Mouse (Mus musculus) heart, embryonic 12.5 days (tissue): ENCODE results near the gene Uap1. TPM values are rescaled to one million over a fixed set of nuclear protein-coding genes. Genes with fewer than 3 reads are reported as not detected.

Experiments used
- ATAC-seq: fragments of 200-750 bp; cut with Nextera tagmentation; 2 replicates; pipeline ENCODE4 v1.8.0; 2017; ENCODE audit warnings: moderate TSS enrichment, moderate library complexity; ENCODE audit not compliant: insufficient number of reproducible peaks, low FRiP score
- H3K27ac ChIP-seq: fragments of 300-500 bp; sonication (generic); 2 replicates; pipeline ENCODE4 v1.5.1; 2016; ENCODE audit warnings: mild to moderate bottlenecking, moderate library complexity; ENCODE audit not compliant: poor library complexity, severe bottlenecking
- H3K27me3 ChIP-seq: fragments of 300-500 bp; sonication (generic); replicated peaks from 2 replicates; pipeline ENCODE4 v1.6.1; 2016; ENCODE audit warnings: mild to moderate bottlenecking, moderate library complexity
- H3K36me3 ChIP-seq: fragments of 300-500 bp; sonication (generic); 2 replicates; pipeline ENCODE4 v1.6.1; 2016; ENCODE audit warnings: mild to moderate bottlenecking, moderate library complexity
- H3K4me1 ChIP-seq: fragments of 300-500 bp; sonication (generic); replicated peaks from 2 replicates; pipeline ENCODE4 v1.6.1; 2016; ENCODE audit warnings: mild to moderate bottlenecking
- H3K4me2 ChIP-seq: fragments of 300-500 bp; sonication (generic); 2 replicates; pipeline ENCODE4 v1.6.1; 2016; ENCODE audit warnings: mild to moderate bottlenecking, moderate library complexity
- H3K4me3 ChIP-seq: fragments of 300-500 bp; sonication (generic); 2 replicates; pipeline ENCODE4 v1.5.1; 2016; ENCODE audit warnings: mild to moderate bottlenecking
- H3K9ac ChIP-seq: fragments of 300-500 bp; sonication (generic); 2 replicates; pipeline ENCODE4 v1.6.1; 2016; ENCODE audit warnings: mild to moderate bottlenecking, moderate library complexity
- H3K9me3 ChIP-seq: fragments of 300-500 bp; sonication (generic); replicated peaks from 2 replicates; pipeline ENCODE4 v1.6.1; 2016; ENCODE audit warnings: mild to moderate bottlenecking, moderate library complexity
- WGBS: fragments of 180-500 bp; shearing (Covaris S2); methylation state at CpG from one replicate; pipeline ENCODE4 v1.1.7; 2016; 5-methylcytosine and 5-hydroxymethylcytosine counted together
- polyA plus RNA-seq: library from polyadenylated mRNA; unstranded; fragments of >200 nt; fragmentation: Nextera tagmentation; extraction: Ambion mirVana; gene quantifications from 2 replicates; pipeline ENCODE4 v1.2.1, GENCODE M21; 2016

The Uap1 gene
- polyA plus RNA-seq, 1 experiment from 2014 or later = 61.6 TPM

DNA sequence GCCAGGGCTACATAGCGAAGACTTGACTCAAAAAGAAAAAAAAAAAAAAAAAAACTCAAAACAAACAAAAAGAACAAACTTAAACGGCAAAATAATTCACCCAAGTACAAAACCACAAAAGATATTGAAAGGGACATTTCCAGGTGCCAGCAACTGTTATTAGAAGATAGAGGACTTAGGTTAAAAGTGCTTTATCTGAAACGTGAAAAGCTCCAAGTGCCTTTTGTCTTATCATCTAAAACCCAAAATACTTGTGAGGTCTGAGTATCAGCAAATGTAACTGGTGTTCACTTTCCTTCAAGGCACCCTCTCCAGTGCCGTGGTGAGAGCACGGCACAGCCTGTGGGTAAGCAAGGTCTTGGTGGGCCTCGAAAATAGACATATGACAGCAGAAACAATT lies 26.2 kb downstream of the Uap1 start:
- no peak overlapping the region for H3K9ac ChIP-seq
- H3K27me3 ChIP-seq = no peaks in the 10 kb centered on the region
- H3K27ac ChIP-seq = no peak overlapping the region
- no peak overlapping the region for H3K4me3 ChIP-seq
- ATAC-seq = no peak
- WGBS = 43% methylated on average over 6 of the region's 6 CpGs
- H3K9me3 ChIP-seq = no peaks in the 10 kb centered on the region
- H3K4me2 ChIP-seq = no peak overlapping the region
- peaks cover 58% of the 10 kb centered on the region for H3K36me3 ChIP-seq
- H3K4me1 ChIP-seq = peaks cover 13% of the 10 kb centered on the region

DNA sequence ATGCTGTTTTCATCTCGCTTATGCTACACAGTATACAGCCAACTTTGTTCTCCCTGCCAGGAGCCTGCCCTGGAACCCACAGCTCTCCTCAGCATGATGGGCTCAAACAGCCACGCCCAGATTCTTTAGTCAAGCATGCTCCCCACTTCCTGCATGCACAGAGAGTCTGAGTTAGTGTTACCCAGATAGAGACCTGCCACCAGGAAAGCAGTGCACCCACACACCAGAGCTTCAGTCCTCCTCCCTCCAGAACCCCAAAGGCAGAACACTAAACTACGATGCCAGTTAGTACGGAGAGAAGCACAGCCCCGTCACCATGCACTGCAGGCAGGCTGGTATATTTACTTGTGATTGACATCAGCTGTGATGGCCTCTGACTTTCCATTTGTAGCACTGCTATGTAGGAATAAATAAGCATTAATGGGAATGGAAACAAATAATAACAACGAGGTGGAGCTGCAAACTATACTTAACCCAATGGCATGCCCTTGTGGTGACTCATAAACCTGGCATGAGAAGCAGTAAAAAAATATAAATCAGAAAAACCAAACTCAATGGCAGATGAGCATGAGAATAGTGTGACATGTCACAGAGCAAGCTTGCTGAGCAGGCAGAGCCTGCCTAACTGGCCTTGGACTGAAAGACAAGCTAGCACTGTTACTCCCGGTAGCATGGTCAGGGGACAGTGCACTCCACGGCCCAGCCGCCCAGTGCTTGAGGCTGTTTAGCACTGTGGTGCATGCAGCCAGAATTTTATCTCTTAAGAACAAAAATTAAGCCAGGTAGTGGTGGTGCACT lies 26.9 kb downstream of the Uap1 start:
- Histone ChIP-seq H3K9me3 (no peaks in the 10 kb centered on the region), H3K4me3 (no peak overlapping the region), H3K4me1 (peaks cover 13% of the 10 kb centered on the region), H3K36me3 (peaks cover 65% of the 10 kb centered on the region), H3K27me3 (no peaks in the 10 kb centered on the region), H3K4me2 (no peak overlapping the region), H3K9ac (no peak overlapping the region), H3K27ac (no peak overlapping the region)
- no peak for ATAC-seq
- 77% methylated on average over 9 of the region's 9 CpGs for WGBS

- H3K27ac ChIP-seq = no peak overlapping the region
- peaks cover 13% of the 10 kb centered on the region for H3K4me1 ChIP-seq
- ATAC-seq = no peak
- H3K4me2 ChIP-seq = no peak overlapping the region
- no peak overlapping the region for H3K4me3 ChIP-seq
- H3K9me3 ChIP-seq = no peaks in the 10 kb centered on the region
- WGBS = 83% methylated on average over 4 of the region's 4 CpGs
- no peak overlapping the region for H3K9ac ChIP-seq
- H3K36me3 ChIP-seq = peaks cover 71% of the 10 kb centered on the region
- no peaks in the 10 kb centered on the region for H3K27me3 ChIP-seq
These were observed 29.2 kb downstream of the Uap1 start for GRCm38 (mm10) chr1:170145606-170146005.

DNA sequence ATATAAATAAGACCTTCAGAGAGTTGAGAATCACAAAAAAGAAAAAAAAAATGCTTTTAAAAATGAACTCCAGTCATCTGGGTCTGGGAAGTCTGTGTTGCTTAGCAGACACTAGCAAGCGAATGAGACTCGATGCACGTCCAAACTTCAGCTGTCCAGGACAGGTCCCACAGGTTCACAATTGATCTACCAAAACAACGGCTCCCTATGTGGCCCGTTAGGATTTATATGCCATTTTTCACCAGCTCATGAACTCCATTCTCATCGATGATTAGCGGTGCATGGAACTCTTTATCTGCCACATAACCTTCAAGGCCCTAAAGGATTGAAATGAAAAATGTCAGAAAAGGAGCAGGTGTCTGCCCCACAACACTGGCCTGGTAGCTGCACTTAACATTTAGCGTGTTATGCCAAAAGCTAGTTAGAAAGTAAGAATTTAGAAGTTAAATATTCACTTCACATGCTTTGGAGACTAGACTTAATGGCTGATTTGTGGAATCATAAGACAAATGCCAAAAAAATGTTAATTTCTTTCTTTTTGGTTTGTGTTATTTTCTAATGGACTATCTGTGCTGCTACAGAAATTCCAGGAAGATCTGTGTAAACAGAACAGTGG lies 32.4 kb downstream of the Uap1 start:
- ATAC-seq = no peak
- no peaks in the 10 kb centered on the region for H3K4me1 ChIP-seq
- no peak overlapping the region for H3K4me3 ChIP-seq
- no peak overlapping the region for H3K9ac ChIP-seq
- 93% methylated on average over 8 of the region's 8 CpGs for WGBS
- H3K27me3 ChIP-seq = no peaks in the 10 kb centered on the region
- H3K27ac ChIP-seq = no peak overlapping the region
- peaks cover 49% of the 10 kb centered on the region for H3K36me3 ChIP-seq
- H3K9me3 ChIP-seq = no peaks in the 10 kb centered on the region
- no peak overlapping the region for H3K4me2 ChIP-seq

- H3K9me3 ChIP-seq = no peaks in the 10 kb centered on the region
- H3K9ac ChIP-seq = no peak overlapping the region
- no peaks in the 10 kb centered on the region for H3K4me1 ChIP-seq
- no peak overlapping the region for H3K4me3 ChIP-seq
- H3K36me3 ChIP-seq = peaks cover 49% of the 10 kb centered on the region
- H3K27ac ChIP-seq = no peak overlapping the region
- H3K4me2 ChIP-seq = no peak overlapping the region
- WGBS = 85% methylated on average over 5 of the region's 5 CpGs
- H3K27me3 ChIP-seq = no peaks in the 10 kb centered on the region
- ATAC-seq = no peak
These were observed 33.1 kb downstream of the Uap1 start for GRCm38 (mm10) chr1:170141626-170142025.

- H3K9ac ChIP-seq = no peak overlapping the region
- no peak overlapping the region for H3K27ac ChIP-seq
- H3K27me3 ChIP-seq = no peaks in the 10 kb centered on the region
- peaks cover 7% of the 10 kb centered on the region for H3K36me3 ChIP-seq
- WGBS = 21% methylated on average over 7 of the region's 7 CpGs
- no peaks in the 10 kb centered on the region for H3K9me3 ChIP-seq
- no peak overlapping the region for H3K4me2 ChIP-seq
- peak; percentile 79; the same call in 1 of the 2 replicates for ATAC-seq
- no peak overlapping the region for H3K4me3 ChIP-seq
- no peaks in the 10 kb centered on the region for H3K4me1 ChIP-seq
These were observed 38.3 kb downstream of the Uap1 start for GRCm38 (mm10) chr1:170136351-170137009.

DNA sequence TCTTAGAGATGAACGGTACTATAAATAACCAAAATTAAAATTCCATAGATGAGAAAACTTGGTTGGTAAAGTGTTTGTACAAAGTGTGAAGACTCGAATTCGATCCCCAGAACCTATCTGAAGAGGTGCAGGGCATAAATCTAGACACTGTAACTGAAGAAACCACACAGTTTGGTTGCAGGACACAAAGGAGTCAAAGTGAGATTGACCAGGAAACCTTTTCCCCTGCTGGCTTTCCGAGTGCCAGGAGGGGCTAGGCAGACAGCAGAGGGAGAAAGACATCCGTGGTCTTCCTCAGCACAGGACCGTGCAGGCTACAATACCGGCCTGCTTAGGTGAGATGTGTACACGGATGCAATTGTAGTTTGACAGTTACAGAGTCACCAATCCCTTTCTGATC lies 40.5 kb downstream of the Uap1 start:
- no peak for ATAC-seq
- Histone ChIP-seq H3K9me3 (no peaks in the 10 kb centered on the region), H3K4me2 (no peak overlapping the region), H3K27me3 (no peaks in the 10 kb centered on the region), H3K36me3 (no peaks in the 10 kb centered on the region), H3K9ac (no peak overlapping the region), H3K27ac (no peak overlapping the region), H3K4me1 (no peaks in the 10 kb centered on the region), H3K4me3 (no peak overlapping the region)
- WGBS = 80% methylated on average over 8 of the region's 8 CpGs

DNA sequence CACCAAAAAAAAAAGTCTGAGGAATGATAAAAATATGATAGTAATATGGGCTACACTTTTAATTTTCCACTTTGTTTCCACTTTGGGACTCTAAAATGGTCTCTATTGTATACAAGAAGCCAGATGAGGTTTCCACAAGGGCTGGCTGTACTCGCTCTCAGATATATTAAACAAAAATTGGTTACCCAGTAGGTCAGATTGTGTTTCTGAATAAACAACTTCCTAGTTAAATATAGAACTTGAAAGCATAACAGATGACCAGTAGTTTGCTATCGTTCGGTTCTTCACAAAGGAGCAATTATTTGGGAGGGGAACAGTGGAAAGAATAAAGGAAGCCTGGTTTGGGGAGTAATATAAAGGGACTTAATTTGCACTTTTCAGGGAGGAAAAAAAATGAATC lies 43.8 kb downstream of the Uap1 start:
- Histone ChIP-seq H3K27me3 (no peaks in the 10 kb centered on the region), H3K4me2 (no peak overlapping the region), H3K27ac (no peak overlapping the region), H3K4me3 (no peak overlapping the region), H3K4me1 (no peaks in the 10 kb centered on the region), H3K9me3 (no peaks in the 10 kb centered on the region), H3K9ac (no peak overlapping the region), H3K36me3 (no peaks in the 10 kb centered on the region)
- ATAC-seq = no peak
- 78% methylated on average over 3 of the region's 3 CpGs for WGBS

- Histone ChIP-seq H3K4me1 (no peaks in the 10 kb centered on the region), H3K27me3 (no peaks in the 10 kb centered on the region), H3K4me2 (no peak overlapping the region), H3K27ac (no peak overlapping the region), H3K9ac (no peak overlapping the region), H3K9me3 (no peaks in the 10 kb centered on the region), H3K4me3 (no peak overlapping the region), H3K36me3 (no peaks in the 10 kb centered on the region)
- 71% methylated on average over 2 of the region's 2 CpGs for WGBS
- ATAC-seq = no peak
These were observed 50.1 kb downstream of the Uap1 start for GRCm38 (mm10) chr1:170124644-170125043.

GRCm38 (mm10) chr1:170113616-170114015 lies 61.1 kb downstream of the Uap1 start:
- no peak for ATAC-seq
- H3K27ac ChIP-seq = no peak overlapping the region
- no peaks in the 10 kb centered on the region for H3K36me3 ChIP-seq
- no peak overlapping the region for H3K4me2 ChIP-seq
- H3K9ac ChIP-seq = no peak overlapping the region
- no peaks in the 10 kb centered on the region for H3K27me3 ChIP-seq
- H3K9me3 ChIP-seq = no peaks in the 10 kb centered on the region
- no peak overlapping the region for H3K4me3 ChIP-seq
- H3K4me1 ChIP-seq = 0 out of 2 replicates have a peak, but pooled peaks cover 10% of the 10 kb centered on the region
- WGBS = 75% methylated on average over 6 of the region's 6 CpGs

GRCm38 (mm10) chr1:170112261-170112660 lies 62.5 kb downstream of the Uap1 start:
- no peaks in the 10 kb centered on the region for H3K9me3 ChIP-seq
- H3K4me2 ChIP-seq = no peak overlapping the region
- 0 out of 2 replicates have a peak, but pooled peaks cover 12% of the 10 kb centered on the region for H3K4me1 ChIP-seq
- no peak overlapping the region for H3K27ac ChIP-seq
- 83% methylated on average over 10 of the region's 10 CpGs for WGBS
- H3K36me3 ChIP-seq = no peaks in the 10 kb centered on the region
- no peak overlapping the region for H3K4me3 ChIP-seq
- H3K9ac ChIP-seq = no peak overlapping the region
- no peak for ATAC-seq
- H3K27me3 ChIP-seq = no peaks in the 10 kb centered on the region
